Mouse (Mus musculus) central nervous system, embryonic 11.5 days (tissue): ENCODE data around the gene Plin2. TPM values are rescaled to one million over a fixed set of nuclear protein-coding genes. Genes with fewer than 3 reads are reported as not detected.

Source experiments
- polyA plus RNA-seq: library from polyadenylated mRNA; depleted of rRNA; stranded (reverse); fragments of >200 nt; gene quantifications from 2 replicates; pipeline ENCODE4 v1.2.3, GENCODE M21; 2012; rRNA removed

Gene Plin2
- 72.6 and 82.4 TPM in 2 replicates for polyA plus RNA-seq

DNA sequence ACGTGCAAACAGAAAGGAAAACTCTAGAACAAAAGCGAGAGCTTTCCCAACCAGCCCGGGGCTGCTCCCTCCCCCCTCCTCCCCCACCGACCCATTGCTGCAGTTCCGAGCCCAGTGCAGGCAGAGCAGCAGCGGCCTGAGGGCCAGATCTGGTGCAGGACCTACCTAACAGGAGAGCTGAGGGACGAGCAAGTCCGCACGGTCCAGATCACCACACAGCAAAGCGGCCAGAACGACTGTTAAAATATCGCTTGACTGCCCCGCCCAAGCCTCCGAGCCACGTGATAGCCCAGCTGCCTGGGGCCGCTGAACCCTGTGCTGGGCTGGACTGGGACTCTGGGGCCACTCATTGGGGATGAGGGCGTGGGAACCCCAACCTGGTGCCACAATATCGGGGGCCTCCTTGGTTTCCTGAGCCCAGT lies at the start of gene Plin2:
TSS of gene Plin2 (minus strand) at position 281 of the 422 bp plus-strand sequence.

DNA sequence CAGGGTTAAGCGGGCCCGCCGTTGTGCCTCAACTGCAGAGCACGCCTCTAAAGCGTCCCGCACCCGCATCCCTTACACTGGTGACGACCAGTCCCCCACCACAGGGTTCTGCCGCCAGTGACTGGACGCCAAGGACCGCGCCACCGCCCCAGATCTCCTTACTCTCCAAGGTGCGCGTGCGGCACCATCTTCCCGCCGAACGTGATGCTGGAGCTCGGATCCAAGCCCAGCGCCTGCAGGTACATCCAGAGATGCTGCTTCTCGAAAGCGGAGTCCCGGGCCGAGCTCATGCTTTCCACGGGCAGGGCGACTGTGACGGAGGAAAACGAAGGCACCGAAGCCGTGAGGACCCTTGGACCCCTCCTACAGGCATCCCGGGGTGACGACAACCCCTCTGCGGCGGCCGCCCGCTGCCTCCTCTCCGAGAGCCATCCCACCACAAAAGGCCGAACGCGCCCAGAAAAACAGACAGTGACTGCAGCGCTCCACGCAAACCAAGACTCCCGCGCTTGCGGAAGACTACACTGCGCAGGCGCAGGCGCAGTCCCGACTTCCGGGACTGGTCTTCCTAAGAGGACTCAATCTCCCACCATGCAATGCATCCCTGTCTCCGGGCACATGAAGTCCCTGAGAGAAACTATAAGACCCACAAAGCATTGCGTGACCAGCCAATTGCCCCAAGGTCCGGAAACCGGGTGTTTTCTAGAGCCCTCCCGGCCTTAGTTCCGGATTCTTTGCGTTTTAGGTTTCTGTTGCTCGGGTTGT lies 58.2 kb downstream of the Plin2 start, which contains the start of gene Haus6:
TSS of gene Haus6 (minus strand) at position 532 of the 765 bp plus-strand sequence.

Other genes with a start within 250 kb of the Plin2 start
- 0.04 TPM in 1 of 2 replicates, not detected in the other for gene Saxo1, start 111.7 kb downstream of the Plin2 start, polyA plus RNA-seq
- gene Rraga, start 94.4 kb downstream of the Plin2 start, polyA plus RNA-seq: 67.1 and 106 TPM in 2 replicates
- 19.3 and 30.6 TPM in 2 replicates for gene Haus6, start 58.0 kb downstream of the Plin2 start, polyA plus RNA-seq
- 6.7 and 10.1 TPM in 2 replicates for gene Dennd4c, start 78.5 kb upstream of the Plin2 start, polyA plus RNA-seq
- gene Rps6, start 187.4 kb upstream of the Plin2 start, polyA plus RNA-seq: 2,420 and 2,581 TPM in 2 replicates
- 5.1 and 9.0 TPM in 2 replicates for gene Acer2, start 204.3 kb upstream of the Plin2 start, polyA plus RNA-seq